Mouse (Mus musculus): ENCODE data around the gene Atl1. TPM values are rescaled to one million over a fixed set of nuclear protein-coding genes. Genes with fewer than 3 reads are reported as not detected.

The Atl1 gene
- polyA plus RNA-seq, 1 experiment from 2014 or later, result 155 TPM

Other genes with a start within 250 kb of the Atl1 start
- gene Sos2, start 210.8 kb upstream of the Atl1 start, polyA plus RNA-seq (2015; fragmentation: Nextera tagmentation; extraction: Ambion mirVana), result 10.2 and 12.4 TPM in 2 replicates
- 12.6 and 13.4 TPM in 2 replicates for gene L2hgdh, start 167.7 kb upstream of the Atl1 start, polyA plus RNA-seq (2015; fragmentation: Nextera tagmentation; extraction: Ambion mirVana)
- 37.6 and 40.3 TPM in 2 replicates for gene Atp5s, start 167.7 kb upstream of the Atl1 start, polyA plus RNA-seq (2015; fragmentation: Nextera tagmentation; extraction: Ambion mirVana)
- gene Cdkl1, start 101.3 kb upstream of the Atl1 start, polyA plus RNA-seq (2015; fragmentation: Nextera tagmentation; extraction: Ambion mirVana), result 9.3 and 11.9 TPM in 2 replicates
- gene Map4k5, start 586 bp downstream of the Atl1 start, polyA plus RNA-seq (2015; fragmentation: Nextera tagmentation; extraction: Ambion mirVana), result 25.4 and 25.8 TPM in 2 replicates
- gene Sav1, start 94.4 kb downstream of the Atl1 start, polyA plus RNA-seq (2015; fragmentation: Nextera tagmentation; extraction: Ambion mirVana), result 2.2 and 3.4 TPM in 2 replicates
- gene Nin, start 221.1 kb downstream of the Atl1 start, polyA plus RNA-seq (2015; fragmentation: Nextera tagmentation; extraction: Ambion mirVana), result 9.1 and 10.6 TPM in 2 replicates

All from neural tube, embryonic 15.5 days (tissue).